Mouse (Mus musculus) liver, embryonic 14.5 days (tissue): Measurements from ENCODE around the gene Med26.

ENCODE experiments used
- CTCF ChIP-seq: IDR thresholded peaks from 2 replicates; pipeline ENCODE4 v1.5.1; 2016; ENCODE audit warnings: antibody characterized with exemption, low read depth, control low read depth
- EP300 ChIP-seq: IDR thresholded peaks from 2 replicates; pipeline ENCODE4 v1.6.1; 2016; ENCODE audit warnings: antibody characterized with exemption, low read depth

DNA sequence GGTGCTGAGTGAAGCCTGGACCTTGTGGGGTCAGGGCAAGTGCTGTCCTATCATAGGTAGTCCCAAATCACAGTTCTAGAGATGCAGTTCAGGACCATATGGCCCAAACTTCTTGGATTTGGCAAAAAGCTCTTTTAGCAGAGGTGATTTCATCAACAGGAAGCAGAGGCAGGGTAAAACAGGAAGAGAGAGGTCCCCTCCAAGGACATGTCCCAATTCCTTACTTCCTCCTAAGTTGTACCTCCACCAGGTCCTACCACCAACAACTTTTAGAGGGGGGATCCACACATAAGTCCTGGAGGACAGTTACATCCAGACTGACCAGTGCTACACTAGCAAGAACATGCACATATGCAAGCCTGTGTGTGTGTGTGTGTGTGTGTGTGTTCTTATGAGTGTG, 61.1 kb downstream of the Med26 start:
- TF ChIP-seq CTCF, result no peak
- TF ChIP-seq EP300, result no peak
